Mouse (Mus musculus) neural tube, embryonic 11.5 days (tissue): ENCODE results near the gene Ipo13. TPM values are rescaled to one million over a fixed set of nuclear protein-coding genes. Genes with fewer than 3 reads are reported as not detected.

Experiments used
- ATAC-seq: fragments of 200-750 bp; cut with Nextera tagmentation; 2 replicates; pipeline ENCODE4 v1.8.0; 2017; ENCODE audit warnings: moderate number of reproducible peaks, mild to moderate bottlenecking, moderate TSS enrichment, moderate library complexity; ENCODE audit not compliant: insufficient read depth, low FRiP score, low TSS enrichment
- DNase-seq: peaks from one replicate; pipeline ENCODE4 v3.0.0-alpha.2; 2015; ENCODE audit warnings: low spot score
- H3K27ac ChIP-seq: fragments of 300-500 bp; sonication (generic); 2 replicates; pipeline ENCODE4 v1.5.1; 2014; ENCODE audit warnings: low read depth, mild to moderate bottlenecking, low read length
- H3K27me3 ChIP-seq: fragments of 300-500 bp; sonication (generic); 2 replicates; pipeline ENCODE4 v1.6.1; 2014; ENCODE audit warnings: mild to moderate bottlenecking, low read length, mixed read lengths; ENCODE audit not compliant: control insufficient read depth, insufficient read depth
- H3K36me3 ChIP-seq: fragments of 300-500 bp; sonication (generic); 2 replicates; pipeline ENCODE4 v1.6.1; 2014; ENCODE audit warnings: mild to moderate bottlenecking, low read length, moderate library complexity, mixed read lengths; ENCODE audit not compliant: control insufficient read depth, insufficient read depth
- H3K4me1 ChIP-seq: fragments of 300-500 bp; sonication (generic); 2 replicates; pipeline ENCODE4 v1.6.1; 2014; ENCODE audit warnings: low read length, mixed read lengths; ENCODE audit not compliant: control insufficient read depth, insufficient read depth
- H3K4me2 ChIP-seq: fragments of 300-500 bp; sonication (generic); 2 replicates; pipeline ENCODE4 v1.6.1; 2014; ENCODE audit warnings: low read depth, mild to moderate bottlenecking, moderate library complexity
- H3K4me3 ChIP-seq: fragments of 300-500 bp; sonication (generic); 2 replicates; pipeline ENCODE4 v1.5.1; 2014; ENCODE audit warnings: low read depth, low read length
- H3K9ac ChIP-seq: fragments of 300-500 bp; sonication (generic); 2 replicates; pipeline ENCODE4 v1.6.1; 2014; ENCODE audit warnings: mild to moderate bottlenecking, low read length
- H3K9me3 ChIP-seq: fragments of 300-500 bp; sonication (generic); 2 replicates; pipeline ENCODE4 v1.6.1; 2016; ENCODE audit warnings: low read length; ENCODE audit not compliant: control insufficient read depth
- WGBS: fragments of 180-500 bp; shearing (Covaris S2); extraction: QIAGEN DNeasy Blood & Tissue Kit; methylation state at CpG from one replicate; pipeline ENCODE4 v1.1.7; 2014; 5-methylcytosine and 5-hydroxymethylcytosine counted together
- polyA plus RNA-seq: library from polyadenylated mRNA; unstranded; fragments of >200 nt; fragmentation: Nextera tagmentation; extraction: Ambion mirVana; gene quantifications from 2 replicates; pipeline ENCODE4 v1.2.1, GENCODE M21; 2014

Gene Ipo13
- polyA plus RNA-seq, 1 experiment from 2014 or later: 67.0 TPM

- WGBS: 76% methylated on average over 7 of the region's 7 CpGs
- no peaks in the 10 kb centered on the region for H3K27me3 ChIP-seq
- ATAC-seq: no peak
- H3K4me3 ChIP-seq: no peak overlapping the region
- H3K9me3 ChIP-seq: no peaks in the 10 kb centered on the region
- no peak overlapping the region for H3K27ac ChIP-seq
- no peak for DNase-seq
- no peaks in the 10 kb centered on the region for H3K36me3 ChIP-seq
- no peak overlapping the region for H3K4me2 ChIP-seq
- H3K4me1 ChIP-seq: no peaks in the 10 kb centered on the region
- H3K9ac ChIP-seq: no peak overlapping the region
These were observed 63.9 kb downstream of the Ipo13 start for GRCm38 (mm10) chr4:117850871-117851270.

- Histone ChIP-seq H3K36me3 (no peaks in the 10 kb centered on the region), H3K4me3 (no peak overlapping the region), H3K27ac (no peak overlapping the region), H3K4me2 (no peak overlapping the region), H3K9ac (no peak overlapping the region), H3K9me3 (no peaks in the 10 kb centered on the region), H3K27me3 (no peaks in the 10 kb centered on the region), H3K4me1 (no peaks in the 10 kb centered on the region)
- no peak for DNase-seq
- no peak for ATAC-seq
- 87% methylated on average over 7 of the region's 7 CpGs for WGBS
These were observed 64.6 kb downstream of the Ipo13 start for GRCm38 (mm10) chr4:117850176-117850575.

GRCm38 (mm10) chr4:117849506-117849905, 65.3 kb downstream of the Ipo13 start:
- no peaks in the 10 kb centered on the region for H3K4me1 ChIP-seq
- no peak overlapping the region for H3K27ac ChIP-seq
- no peak overlapping the region for H3K4me2 ChIP-seq
- DNase-seq (no peak), ATAC-seq (0 out of 2 replicates have a peak, but pooled peaks have one; percentile 45)
- no peak overlapping the region for H3K4me3 ChIP-seq
- WGBS: 31% methylated on average over 5 of the region's 5 CpGs
- peak overlapping the region; percentile 7; the same call in 1 of the 2 replicates for H3K9ac ChIP-seq
- H3K36me3 ChIP-seq: no peaks in the 10 kb centered on the region
- no peaks in the 10 kb centered on the region for H3K27me3 ChIP-seq
- no peaks in the 10 kb centered on the region for H3K9me3 ChIP-seq

GRCm38 (mm10) chr4:117849063-117849462, 65.7 kb downstream of the Ipo13 start:
- H3K4me2 ChIP-seq: no peak overlapping the region
- no peaks in the 10 kb centered on the region for H3K9me3 ChIP-seq
- 0 out of 2 replicates have a peak, but pooled peaks have one; percentile 35 for ATAC-seq
- no peak for DNase-seq
- WGBS: 54% methylated on average over 17 of the region's 17 CpGs
- H3K36me3 ChIP-seq: no peaks in the 10 kb centered on the region
- H3K4me1 ChIP-seq: no peaks in the 10 kb centered on the region
- H3K27me3 ChIP-seq: no peaks in the 10 kb centered on the region
- no peak overlapping the region for H3K27ac ChIP-seq
- H3K9ac ChIP-seq: no peak overlapping the region; the same call in 1 of the 2 replicates
- no peak overlapping the region for H3K4me3 ChIP-seq

GRCm38 (mm10) chr4:117847011-117847410, 67.8 kb downstream of the Ipo13 start:
- DNase-seq (no peak), ATAC-seq (no peak)
- Histone ChIP-seq H3K9me3 (no peaks in the 10 kb centered on the region), H3K27ac (no peak overlapping the region), H3K4me3 (no peak overlapping the region), H3K4me2 (no peak overlapping the region), H3K27me3 (no peaks in the 10 kb centered on the region), H3K36me3 (no peaks in the 10 kb centered on the region), H3K9ac (no peak overlapping the region), H3K4me1 (no peaks in the 10 kb centered on the region)
- WGBS: 26% methylated on average over 2 of the region's 2 CpGs

GRCm38 (mm10) chr4:117846261-117846660, 68.5 kb downstream of the Ipo13 start:
- no peak overlapping the region for H3K27ac ChIP-seq
- H3K9ac ChIP-seq: no peak overlapping the region
- no peak for ATAC-seq
- no peak for DNase-seq
- WGBS: over 99% methylated on average over 4 of the region's 4 CpGs
- no peaks in the 10 kb centered on the region for H3K36me3 ChIP-seq
- no peaks in the 10 kb centered on the region for H3K9me3 ChIP-seq
- no peak overlapping the region for H3K4me2 ChIP-seq
- no peaks in the 10 kb centered on the region for H3K4me1 ChIP-seq
- no peak overlapping the region for H3K4me3 ChIP-seq
- H3K27me3 ChIP-seq: no peaks in the 10 kb centered on the region

- Histone ChIP-seq H3K9ac (no peak overlapping the region), H3K4me3 (no peak overlapping the region), H3K27ac (no peak overlapping the region), H3K9me3 (no peaks in the 10 kb centered on the region), H3K4me1 (no peaks in the 10 kb centered on the region), H3K36me3 (no peaks in the 10 kb centered on the region), H3K27me3 (no peaks in the 10 kb centered on the region), H3K4me2 (no peak overlapping the region)
- ATAC-seq (no peak), DNase-seq (no peak)
- WGBS: 76% methylated on average over 11 of the region's 11 CpGs
These were observed 69.5 kb downstream of the Ipo13 start for GRCm38 (mm10) chr4:117845316-117845715.

Other genes starting within 250 kb of the Ipo13 start
- gene Dmap1, start 232.7 kb downstream of the Ipo13 start, polyA plus RNA-seq: 80.3 and 85.3 TPM in 2 replicates
- not detected in 2 replicates for gene Gm12845, start 190.6 kb downstream of the Ipo13 start, polyA plus RNA-seq
- not detected in 2 replicates for gene Klf17, start 149.4 kb downstream of the Ipo13 start, polyA plus RNA-seq
- 7.4 and 8.4 TPM in 2 replicates for gene Slc6a9, start 80.5 kb downstream of the Ipo13 start, polyA plus RNA-seq
- gene Ccdc24, start 42.4 kb downstream of the Ipo13 start, polyA plus RNA-seq: 0.81 and 1.8 TPM in 2 replicates
- 30.9 and 32.1 TPM in 2 replicates for gene B4galt2, start 31.5 kb downstream of the Ipo13 start, polyA plus RNA-seq
- gene Atp6v0b, start 27.7 kb downstream of the Ipo13 start, polyA plus RNA-seq: 235 and 249 TPM in 2 replicates
- 23.8 and 25.0 TPM in 2 replicates for gene Dph2, start 23.0 kb downstream of the Ipo13 start, polyA plus RNA-seq
- gene Artn, start 14.8 kb upstream of the Ipo13 start, polyA plus RNA-seq: 1.5 and 1.7 TPM in 2 replicates
- gene St3gal3, start 219.9 kb upstream of the Ipo13 start, polyA plus RNA-seq: 4.9 and 5.2 TPM in 2 replicates